ENCODE assay signal across 8 mouse cellular contexts in genomic region chr6:66962582-66963043, GRCm38 (mm10).
DNase-seq lines count a peak whose midpoint lies in the region; ATAC-seq and TF ChIP-seq lines count a peak whose summit lies in the region.

No protein-coding gene starts in this region.

- peaks cover 11 to 23% of the 10 kb centered on the region in 2 experiments; a peak in 3 of 4 replicates for H3K4me1 ChIP-seq in MEL (ENCODE audit: control insufficient read depth in 1 of 2, insufficient read depth in 2 of 2, low read length in 2 of 2)
- H3K4me1 ChIP-seq in limb, embryonic 11.5 days (ENCODE audit: control insufficient read depth, insufficient read depth, low read length) = no peaks in the 10 kb centered on the region
- peaks cover 5% of the 10 kb centered on the region for H3K4me1 ChIP-seq in midbrain, embryonic 16.5 days (ENCODE audit: control insufficient read depth, insufficient read depth, low read length)

- H3K9me3 ChIP-seq in MEL (replicated peaks; ENCODE audit: insufficient read depth, low read length) = no peaks in the 10 kb centered on the region
- H3K9me3 ChIP-seq in limb, embryonic 11.5 days (ENCODE audit: control insufficient read depth, low read length) = no peaks in the 10 kb centered on the region
- no peaks in the 10 kb centered on the region for H3K9me3 ChIP-seq in midbrain, embryonic 16.5 days (replicated peaks; ENCODE audit: control insufficient read depth, low read length, poor library complexity, severe bottlenecking)

- peak overlapping the region; percentile 0; the same call in 1 of the 2 replicates for H3K27ac ChIP-seq in MEL (ENCODE audit: control insufficient read depth, low read depth, low read length)
- H3K27ac ChIP-seq in limb, embryonic 11.5 days (replicated peaks; ENCODE audit: low read depth, low read length) = no peak overlapping the region
- 0 out of 2 replicates have a peak overlapping the region, but pooled peaks have one; percentile 7 for H3K27ac ChIP-seq in midbrain, embryonic 16.5 days (ENCODE audit: low read length)

- 45% methylated on average over 2 of the region's 2 CpGs for WGBS in limb, embryonic 11.5 days
- WGBS in midbrain, embryonic 16.5 days = 26% methylated on average over 2 of the region's 2 CpGs

- no peaks in the 10 kb centered on the region for H3K27me3 ChIP-seq in MEL (ENCODE audit: control insufficient read depth in 1 of 2, insufficient read depth in 2 of 2, low read length in 2 of 2)
- H3K27me3 ChIP-seq in limb, embryonic 11.5 days (ENCODE audit: control insufficient read depth, insufficient read depth, low read length) = no peaks in the 10 kb centered on the region
- H3K27me3 ChIP-seq in midbrain, embryonic 16.5 days (ENCODE audit: control insufficient read depth, insufficient read depth, low read depth, low read length) = no peaks in the 10 kb centered on the region

- TF ChIP-seq RAD21 in MEL (IDR thresholded peaks at IDR 0.05; ENCODE audit: low read depth, low read length) = peak; percentile 90

- DNase-seq in A20 (ENCODE audit: low read depth, low spot score) = peak; percentile 61
- DNase-seq in MEL (ENCODE audit: low read depth, low spot score) = peak; percentile 74
- DNase-seq in cerebellum, postnatal 25 days = peak; percentile 51 to 59
- DNase-seq in gastrocnemius, postnatal 10 days = peak; percentile 36
- DNase-seq in induced T-regulatory cell, adult 2 months (ENCODE audit: low read depth) = peak; percentile 74
- peak; percentile 54 for DNase-seq in limb, embryonic 11.5 days (ENCODE audit: low spot score)
- peak; percentile 13 for DNase-seq in testis, postnatal 14 days (ENCODE audit: low spot score)

- H3K36me3 ChIP-seq in MEL (ENCODE audit: control insufficient read depth in 1 of 2, insufficient read depth in 2 of 2, low read length in 2 of 2) = peaks cover 0 to 16% of the 10 kb centered on the region in 2 experiments; a peak in 3 of 4 replicates
- no peaks in the 10 kb centered on the region for H3K36me3 ChIP-seq in limb, embryonic 11.5 days (ENCODE audit: control insufficient read depth, insufficient read depth, low read length)
- no peaks in the 10 kb centered on the region for H3K36me3 ChIP-seq in midbrain, embryonic 16.5 days (ENCODE audit: control insufficient read depth, insufficient read depth, low read length)

- ATAC-seq in limb, embryonic 11.5 days (ENCODE audit: insufficient number of reproducible peaks, low FRiP score, low TSS enrichment, low read depth) = peak; percentile 71; the same call in 1 of the 2 replicates
- ATAC-seq in midbrain, embryonic 16.5 days = peak; percentile 90

- no peak overlapping the region for H3K4me2 ChIP-seq in limb, embryonic 11.5 days (ENCODE audit: low read depth, severe bottlenecking)
- H3K4me2 ChIP-seq in midbrain, embryonic 16.5 days (ENCODE audit: low read length) = no peak overlapping the region

- peak; percentile 51 to 54; a peak in 2 of 4 replicates for TF ChIP-seq EP300 in MEL (IDR thresholded peaks at IDR 0.05; ENCODE audit: low read depth in 1 of 2, low read length in 2 of 2)

- H3K4me3 ChIP-seq in MEL (ENCODE audit: control insufficient read depth in 1 of 2, insufficient read depth in 1 of 2, low read depth in 2 of 2, low read length in 2 of 2) = no peak overlapping the region
- H3K4me3 ChIP-seq in limb, embryonic 11.5 days (ENCODE audit: low read depth, low read length) = no peak overlapping the region
- H3K4me3 ChIP-seq in midbrain, embryonic 16.5 days (ENCODE audit: low read depth, low read length) = no peak overlapping the region

- TF ChIP-seq CTCF in MEL (IDR thresholded peaks at IDR 0.05 in 2 of 3, conservative IDR thresholded peaks at IDR 0.05 in 1 of 3; ENCODE audit: control insufficient read depth in 1 of 3, insufficient read depth in 1 of 3, low read depth in 2 of 3, low read length in 3 of 3, poor library complexity in 1 of 3, severe bottlenecking in 1 of 3) = peak; percentile 52 to 87 (median 53)

- H3K9ac ChIP-seq in MEL (ENCODE audit: control insufficient read depth, low read depth, low read length, poor library complexity, severe bottlenecking) = no peak overlapping the region
- no peak overlapping the region for H3K9ac ChIP-seq in limb, embryonic 11.5 days (ENCODE audit: low read length)
- H3K9ac ChIP-seq in midbrain, embryonic 16.5 days (ENCODE audit: low read depth, low read length) = no peak overlapping the region

- no peaks in the 10 kb centered on the region for H3K79me2 ChIP-seq in MEL (ENCODE audit: control insufficient read depth, insufficient read depth, low read length, poor library complexity)

- TF ChIP-seq POLR2A in MEL (IDR thresholded peaks at IDR 0.05; ENCODE audit: control insufficient read depth in 1 of 2, insufficient read depth in 1 of 2, low read depth in 1 of 2, low read length in 2 of 2, poor library complexity in 1 of 2) = no peak

TF ChIP-seq in MEL, 35 proteins besides CTCF, POLR2A, EP300 and RAD21:
- TF ChIP-seq USF1 (IDR thresholded peaks at IDR 0.05; ENCODE audit: low read depth, low read length) (no peak), ZMIZ1 (IDR thresholded peaks at IDR 0.05; ENCODE audit: low read depth, low read length) (no peak), ETS1 (IDR thresholded peaks at IDR 0.05; ENCODE audit: low read depth, low read length) (peak; percentile 58), NRF1 (IDR thresholded peaks at IDR 0.05; ENCODE audit: insufficient read depth, low read depth, low read length, poor library complexity, severe bottlenecking) (no peak), KAT2A (conservative IDR thresholded peaks at IDR 0.05; ENCODE audit: low read depth, low read length) (no peak), SIN3A (IDR thresholded peaks at IDR 0.05; ENCODE audit: low read length) (peak; percentile 35; the same call in 1 of the 2 replicates), TAL1 (IDR thresholded peaks at IDR 0.05; ENCODE audit: low read length) (peak; percentile 22; the same call in 1 of the 2 replicates), TCF12 (IDR thresholded peaks at IDR 0.05; ENCODE audit: low read depth, low read length) (peak; percentile 25; the same call in 1 of the 2 replicates), MAFK (IDR thresholded peaks at IDR 0.05; ENCODE audit: borderline replicate concordance, low read depth, low read length) (no peak), MXI1 (IDR thresholded peaks at IDR 0.05; ENCODE audit: low read depth, low read length) (no peak; the same call in 1 of the 2 replicates), ZNF384 (IDR thresholded peaks at IDR 0.05; ENCODE audit: low read depth, low read length) (peak; percentile 79), MYC (IDR thresholded peaks at IDR 0.05; ENCODE audit: low read depth, low read length) (peak; percentile 80), RCOR1 (IDR thresholded peaks at IDR 0.05; ENCODE audit: low read depth, low read length) (no peak), ZC3H11A (IDR thresholded peaks at IDR 0.05; ENCODE audit: low read depth, low read length) (peak; percentile 86), MAX (IDR thresholded peaks at IDR 0.05; ENCODE audit: low read length) (peak; percentile 53; the same call in 1 of the 2 replicates), GATA1 (IDR thresholded peaks at IDR 0.05; ENCODE audit: low read depth, low read length) (peak; percentile 42; the same call in 1 of the 2 replicates), CHD2 (IDR thresholded peaks at IDR 0.05; ENCODE audit: low read length) (no peak), SMC3 (IDR thresholded peaks at IDR 0.05; ENCODE audit: low read depth, low read length) (peak; percentile 84), HCFC1 (IDR thresholded peaks at IDR 0.05; ENCODE audit: low read depth, low read length) (no peak), MYB (IDR thresholded peaks at IDR 0.05; ENCODE audit: low read depth, low read length) (no peak), POLR2AphosphoS5 (IDR thresholded peaks at IDR 0.05; ENCODE audit: borderline replicate concordance, low read depth, low read length) (no peak), POLR2AphosphoS2 (IDR thresholded peaks at IDR 0.05; ENCODE audit: low read length) (no peak), USF2 (IDR thresholded peaks at IDR 0.05; ENCODE audit: borderline replicate concordance in 1 of 2, insufficient read depth in 1 of 2, low read depth in 1 of 2, low read length in 2 of 2) (no peak), ELF1 (IDR thresholded peaks at IDR 0.05; ENCODE audit: low read depth, low read length) (no peak)

Comparison
In these comparisons a context has a peak if more than half of its experiments do, and no peak if none do; other contexts are left out.
1. DNase-seq: peak in every context shown above with its lines; median percentile 74 in MEL; 74 in induced T-regulatory cell, adult 2 months; 61 in A20; 55 in cerebellum, postnatal 25 days; 54 in limb, embryonic 11.5 days; 36 in gastrocnemius, postnatal 10 days; 13 in testis, postnatal 14 days.